ENCODE assay signal across 24 mouse cellular contexts in genomic region chrX:150903576-150904224, GRCm38 (mm10).
"Had no signal": no experiment of that assay in that cellular context is flagged by ENCODE, and none has a peak within 500 bp of the region (broad histone marks: within the 10 kb centered on the region; RNA-seq: fewer than 3 reads in every experiment).

No protein-coding gene starts in this region.

- H3K9ac ChIP-seq: heart, embryonic 12.5 days; hindbrain, embryonic 12.5 days; hindbrain, embryonic 14.5 days; intestine, embryonic 15.5 days; limb, embryonic 13.5 days had no signal

- H3K9me3 ChIP-seq: heart, embryonic 10.5 days; heart, embryonic 12.5 days; hindbrain, embryonic 10.5 days; hindbrain, embryonic 12.5 days; intestine, embryonic 15.5 days; limb, embryonic 13.5 days had no signal

- H3K27ac ChIP-seq: gastrocnemius, adult 2 months; heart, embryonic 10.5 days; hindbrain, embryonic 10.5 days; hindbrain, embryonic 12.5 days; hindbrain, embryonic 14.5 days; intestine, embryonic 15.5 days; layer of hippocampus, adult 2 months; left cerebral cortex, adult 2 months; limb, embryonic 13.5 days had no signal

- H3K4me2 ChIP-seq: heart, embryonic 12.5 days; hindbrain, embryonic 12.5 days; hindbrain, embryonic 14.5 days; intestine, embryonic 15.5 days; limb, embryonic 13.5 days had no signal

- ATAC-seq: hindbrain, embryonic 16.5 days; inflammation-experienced regulatory T-cells, adult 6 months; intestine, embryonic 15.5 days; intestine, postnatal 0 days had no signal

- H3K4me1 ChIP-seq: heart, embryonic 10.5 days; heart, embryonic 12.5 days; hindbrain, embryonic 10.5 days; hindbrain, embryonic 12.5 days; intestine, embryonic 15.5 days; limb, embryonic 13.5 days had no signal

- H3K27me3 ChIP-seq: heart, embryonic 12.5 days; hindbrain, embryonic 12.5 days; intestine, embryonic 15.5 days had no signal

- DNase-seq: gastrocnemius, adult 2 months; gastrocnemius, postnatal 10 days; gastrocnemius, postnatal 25 days; heart, adult 18-20 months; heart, postnatal 10 days; heart, postnatal 4 days; kidney, adult 18-20 months; kidney, adult 8-10 months; kidney, postnatal 10 days; kidney, postnatal 25 days; kidney, postnatal 4 days; liver had no signal

- H3K36me3 ChIP-seq: heart, embryonic 10.5 days; heart, embryonic 12.5 days; hindbrain, embryonic 10.5 days; hindbrain, embryonic 12.5 days; intestine, embryonic 15.5 days; limb, embryonic 13.5 days had no signal

- H3K4me3 ChIP-seq: gastrocnemius, adult 2 months; heart, embryonic 10.5 days; heart, embryonic 12.5 days; hindbrain, embryonic 10.5 days; hindbrain, embryonic 12.5 days; intestine, embryonic 15.5 days; layer of hippocampus, adult 2 months; left cerebral cortex, adult 2 months; limb, embryonic 13.5 days had no signal
